Mouse (Mus musculus) liver, adult 2 months (tissue): Measurements from ENCODE around the gene Zdhhc7. TPM values are rescaled to one million over a fixed set of nuclear protein-coding genes. Genes with fewer than 3 reads are reported as not detected.

Experiments used
- DNase-seq: peaks from one replicate; pipeline ENCODE4 v3.0.0-alpha.2; 2011; ENCODE audit warnings: low read depth, low spot score; ENCODE audit errors: extremely low read depth
- H3K27ac ChIP-seq: fragments of 200-500 bp; replicated peaks from 2 replicates; pipeline ENCODE4 v1.5.1; 2012; ENCODE audit warnings: low read depth, mild to moderate bottlenecking, control low read depth, inconsistent platforms, low read length; ENCODE audit not compliant: insufficient read depth
- H3K27me3 ChIP-seq: fragments of 200-500 bp; 2 replicates; pipeline ENCODE4 v1.6.1; 2012; ENCODE audit warnings: mild to moderate bottlenecking, moderate library complexity, low read length, inconsistent platforms; ENCODE audit not compliant: control insufficient read depth, insufficient read depth
- H3K36me3 ChIP-seq: fragments of 200-500 bp; 2 replicates; pipeline ENCODE4 v1.6.1; 2012; ENCODE audit warnings: low read length, inconsistent platforms; ENCODE audit not compliant: control insufficient read depth, insufficient read depth
- H3K4me1 ChIP-seq: fragments of 200-500 bp; 2 replicates; pipeline ENCODE4 v1.6.1; 2011; ENCODE audit warnings: low read length; ENCODE audit not compliant: control insufficient read depth, insufficient read depth
- H3K4me3 ChIP-seq: fragments of 200-500 bp; 2 replicates; pipeline ENCODE4 v1.5.1; 2011; ENCODE audit warnings: low read depth, mild to moderate bottlenecking, control low read depth, low read length, moderate library complexity; ENCODE audit not compliant: insufficient read depth
- H3K79me2 ChIP-seq: fragments of 200-500 bp; 2 replicates; pipeline ENCODE4 v1.6.1; 2012; ENCODE audit warnings: inconsistent platforms, mild to moderate bottlenecking, low read length, moderate library complexity; ENCODE audit not compliant: control insufficient read depth, insufficient read depth
- H3K9ac ChIP-seq: fragments of 200-500 bp; 2 replicates; pipeline ENCODE4 v1.6.1; 2012; ENCODE audit warnings: low read depth, mild to moderate bottlenecking, control low read depth, inconsistent platforms, low read length
- CTCF ChIP-seq: fragments of 200-500 bp; IDR thresholded peaks from 2 replicates; pipeline ENCODE4 v1.5.1; 2011; ENCODE audit warnings: low read depth, low read length, control low read depth
- POLR2A ChIP-seq: fragments of 200-500 bp; IDR thresholded peaks from 2 replicates; pipeline ENCODE4 v1.6.1; 2011; ENCODE audit warnings: low read length, control low read depth; ENCODE audit not compliant: insufficient read depth; ENCODE audit errors: extremely low read depth
- WGBS: fragments of 180-500 bp; shearing (Covaris S2); methylation state at CpG from one replicate; pipeline ENCODE4 v1.1.7; 2018; 5-methylcytosine and 5-hydroxymethylcytosine counted together
- polyA plus RNA-seq: library from polyadenylated mRNA; depleted of rRNA; stranded (reverse); fragments of >200 nt; gene quantifications from 2 replicates; pipeline ENCODE4 v1.2.3, GENCODE M21; 2012
- total RNA-seq: library from RNA; depleted of rRNA; stranded (reverse); fragments of >200 nt; gene quantifications from 2 replicates; pipeline ENCODE4 v1.2.3, GENCODE M21; 2014

Zdhhc7 gene
- total and polyA plus RNA-seq, 2 experiments: 9.6 to 25.4 TPM

GRCm38 (mm10) chr8:120089511-120089910 lies 11.8 kb downstream of the Zdhhc7 start:
- Histone ChIP-seq H3K79me2 (peaks cover 13% of the 10 kb centered on the region), H3K4me1 (peaks cover 14% of the 10 kb centered on the region), H3K27ac (no peak overlapping the region), H3K27me3 (no peaks in the 10 kb centered on the region), H3K9ac (no peak overlapping the region), H3K4me3 (no peak overlapping the region), H3K36me3 (peaks cover 16% of the 10 kb centered on the region)
- no peak for DNase-seq
- 74% methylated on average over 7 of the region's 7 CpGs for WGBS
- TF ChIP-seq CTCF (no peak), POLR2A (no peak)

GRCm38 (mm10) chr8:120084783-120085182 lies 16.5 kb downstream of the Zdhhc7 start:
- Histone ChIP-seq H3K36me3 (peaks cover 8% of the 10 kb centered on the region), H3K4me3 (no peak overlapping the region)
- no peak for DNase-seq

DNA sequence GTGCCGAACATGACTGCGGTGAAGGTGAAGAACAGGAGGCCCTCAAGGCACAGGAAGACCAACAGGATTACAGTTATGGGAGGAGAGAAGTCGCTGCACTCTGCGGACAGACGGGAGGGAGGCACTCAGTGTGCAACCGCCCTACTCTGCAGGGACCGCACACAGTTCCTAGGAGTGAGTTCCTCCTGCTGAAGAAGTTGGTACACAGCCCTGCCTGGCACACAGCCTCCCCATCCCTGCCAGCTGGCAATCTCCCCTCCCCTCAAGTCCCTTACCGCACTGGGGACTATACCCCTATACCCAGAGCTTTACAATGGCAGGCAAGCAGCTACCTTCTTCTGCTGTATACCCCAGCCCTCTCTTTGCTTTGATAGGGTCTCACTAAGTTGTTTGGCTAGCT lies 18.0 kb downstream of the Zdhhc7 start:
- 80% methylated on average over 8 of the region's 8 CpGs for WGBS
- Histone ChIP-seq H3K9ac (no peak overlapping the region), H3K27me3 (no peaks in the 10 kb centered on the region), H3K4me3 (no peak overlapping the region), H3K36me3 (peaks cover 8% of the 10 kb centered on the region), H3K27ac (no peak overlapping the region), H3K4me1 (no peaks in the 10 kb centered on the region), H3K79me2 (no peaks in the 10 kb centered on the region)
- TF ChIP-seq POLR2A: no peak
- no peak for TF ChIP-seq CTCF
- no peak for DNase-seq

More at GRCm38 (mm10) chr8:120084783-120085182, 16.5 kb downstream of the Zdhhc7 start:
- Histone ChIP-seq H3K27ac (no peak overlapping the region), H3K4me1 (no peaks in the 10 kb centered on the region), H3K9ac (no peak overlapping the region), H3K79me2 (no peaks in the 10 kb centered on the region), H3K27me3 (no peaks in the 10 kb centered on the region)
- TF ChIP-seq POLR2A: no peak
- no peak for TF ChIP-seq CTCF
- 92% methylated on average over 8 of the region's 8 CpGs for WGBS

- WGBS: 61% methylated on average over 5 of the region's 5 CpGs
- no peak for DNase-seq
Observed at GRCm38 (mm10) chr8:120079361-120079760, 21.9 kb downstream of the Zdhhc7 start.

GRCm38 (mm10) chr8:120078080-120078479 lies 23.2 kb downstream of the Zdhhc7 start:
- peak; percentile 28 for DNase-seq
- no peaks in the 10 kb centered on the region for H3K27me3 ChIP-seq
- TF ChIP-seq POLR2A (no peak), CTCF (peak; percentile 81)
- H3K4me3 ChIP-seq: no peak overlapping the region
- H3K36me3 ChIP-seq: no peaks in the 10 kb centered on the region
- no peaks in the 10 kb centered on the region for H3K79me2 ChIP-seq
- no peaks in the 10 kb centered on the region for H3K4me1 ChIP-seq
- H3K9ac ChIP-seq: no peak overlapping the region
- WGBS: 12% methylated on average over 10 of the region's 10 CpGs
- no peak overlapping the region for H3K27ac ChIP-seq

More at GRCm38 (mm10) chr8:120079361-120079760, 21.9 kb downstream of the Zdhhc7 start:
- Histone ChIP-seq H3K9ac (no peak overlapping the region), H3K4me1 (no peaks in the 10 kb centered on the region), H3K4me3 (no peak overlapping the region), H3K27me3 (no peaks in the 10 kb centered on the region), H3K27ac (no peak overlapping the region), H3K36me3 (peaks cover 2% of the 10 kb centered on the region; the same call in 1 of the 2 replicates), H3K79me2 (no peaks in the 10 kb centered on the region)
- TF ChIP-seq CTCF (no peak), POLR2A (no peak)

DNA sequence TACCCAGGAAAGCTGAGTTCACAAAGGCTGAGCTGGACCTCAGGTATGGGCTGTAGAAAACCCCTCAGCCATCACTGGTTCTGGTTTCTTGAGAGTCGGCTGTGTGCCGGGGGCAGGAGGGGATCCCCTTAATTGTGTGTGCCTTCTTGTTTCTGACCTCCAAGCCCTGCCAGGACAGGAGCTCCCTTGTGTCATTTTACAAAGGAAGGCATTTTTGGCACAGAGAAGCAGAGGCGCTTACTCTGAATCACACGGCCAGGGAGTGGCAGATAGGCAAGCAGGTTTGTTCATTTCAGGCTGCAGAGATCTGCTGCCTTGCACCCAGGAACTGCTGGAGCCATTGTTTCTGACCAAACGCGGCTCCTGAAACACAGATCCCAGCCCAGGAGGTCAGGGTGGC lies 25.9 kb downstream of the Zdhhc7 start:
- no peak overlapping the region for H3K27ac ChIP-seq
- no peak overlapping the region for H3K4me3 ChIP-seq
- no peaks in the 10 kb centered on the region for H3K27me3 ChIP-seq
- H3K36me3 ChIP-seq: no peaks in the 10 kb centered on the region
- WGBS: 67% methylated on average over 6 of the region's 6 CpGs
- TF ChIP-seq POLR2A: no peak
- TF ChIP-seq CTCF: no peak
- no peaks in the 10 kb centered on the region for H3K79me2 ChIP-seq
- no peak for DNase-seq
- no peaks in the 10 kb centered on the region for H3K4me1 ChIP-seq
- H3K9ac ChIP-seq: no peak overlapping the region
